Mouse (Mus musculus): ENCODE data around the gene Irf2bp2. TPM values are rescaled to one million over a fixed set of nuclear protein-coding genes. Genes with fewer than 3 reads are reported as not detected.

Irf2bp2 gene
- 10 to 100 TPM; 53.3 to 55.5 TPM for total RNA-seq (2021)
- long read RNA-seq, experiment 1, full-length matches to known transcripts = 65 of 81 reads
- long read RNA-seq, experiment 1, partial matches to known transcripts = 0 of 81 reads
- long read RNA-seq, experiment 1, other reads (novel, unspliced or antisense) = 16 of 81 reads
- long read RNA-seq, experiment 2, full-length matches to known transcripts = 53 of 67 reads
- long read RNA-seq, experiment 2, partial matches to known transcripts = 0 of 67 reads
- long read RNA-seq, experiment 2, other reads (novel, unspliced or antisense) = 14 of 67 reads

DNA sequence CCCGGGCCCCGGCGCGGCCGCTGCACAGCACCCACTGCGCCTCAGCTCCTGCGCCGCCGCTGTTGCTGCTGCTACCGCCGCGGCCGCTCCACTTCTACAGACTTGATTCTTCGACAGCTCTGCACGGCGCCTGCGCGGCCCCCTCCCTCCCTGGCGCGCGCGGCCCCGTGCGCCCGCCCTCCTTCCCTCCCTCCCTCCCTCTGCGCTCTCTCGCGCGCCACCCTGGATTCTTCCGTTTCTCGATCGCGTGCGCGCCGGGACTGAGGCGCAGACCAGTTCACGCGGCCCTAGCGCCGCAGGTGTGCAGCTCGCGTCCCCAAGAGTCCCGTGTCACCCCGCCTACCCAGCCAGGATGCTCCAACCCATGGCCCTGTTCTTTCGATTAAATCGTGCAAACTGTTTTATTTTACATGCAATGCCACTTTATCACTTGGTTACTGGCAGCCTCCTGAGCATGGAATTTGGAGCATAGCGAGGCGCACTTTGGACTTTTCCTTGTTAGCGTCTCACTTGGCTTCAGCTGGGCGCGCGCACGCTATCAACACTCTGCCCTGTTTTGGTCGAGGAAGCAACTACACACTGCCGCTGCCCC is at the start of gene Irf2bp2:
TSS of gene Irf2bp2 (minus strand) at position 98 of the 592 bp plus-strand sequence.
- DNase-seq = peak; percentile 87

DNA sequence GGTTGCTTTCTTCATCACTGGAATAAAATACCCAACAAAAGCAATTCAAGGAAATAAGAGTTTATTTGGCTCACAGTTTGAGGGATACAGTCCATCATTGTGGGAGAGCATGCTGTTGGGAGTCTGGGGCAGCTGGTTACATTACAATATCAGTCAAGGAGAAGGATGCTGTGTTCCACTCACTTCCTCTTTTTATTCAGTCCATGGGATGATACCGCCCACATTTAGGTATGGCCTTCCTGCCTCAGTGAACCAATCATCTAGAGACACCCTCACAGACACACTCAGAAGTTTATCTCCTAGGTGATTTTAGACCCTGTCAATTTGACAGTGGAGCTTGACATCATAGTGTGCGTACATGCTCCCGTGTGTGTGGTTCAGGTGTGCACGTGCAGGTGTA is 48.9 kb upstream of the Irf2bp2 start:
- DNase-seq = no peak

GRCm38 (mm10) chr8:126641568-126642295 is 47.9 kb upstream of the Irf2bp2 start:
- DNase-seq = no peak

GRCm38 (mm10) chr8:126639161-126639560 is 45.4 kb upstream of the Irf2bp2 start:
- DNase-seq = peak; percentile 25

DNA sequence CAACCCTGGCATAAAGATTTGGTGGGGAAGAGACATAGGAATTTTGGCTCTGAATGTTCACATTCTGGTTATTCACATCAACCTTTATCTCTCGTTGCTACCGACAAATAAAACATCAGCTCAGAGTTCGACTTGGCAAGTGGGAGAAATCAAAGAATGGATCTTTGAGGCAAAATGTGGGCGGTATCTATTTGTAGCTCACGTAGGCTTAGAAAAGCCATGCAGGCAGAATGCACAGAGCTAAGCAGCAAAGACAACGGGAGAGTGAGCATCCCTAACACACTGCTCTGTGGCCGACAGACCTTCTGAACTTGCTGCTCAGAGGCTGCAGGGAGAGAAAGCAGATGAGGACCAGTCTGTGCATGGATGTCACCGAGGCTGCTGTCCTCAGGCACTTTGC is 44.2 kb upstream of the Irf2bp2 start:
- DNase-seq = no peak

DNA sequence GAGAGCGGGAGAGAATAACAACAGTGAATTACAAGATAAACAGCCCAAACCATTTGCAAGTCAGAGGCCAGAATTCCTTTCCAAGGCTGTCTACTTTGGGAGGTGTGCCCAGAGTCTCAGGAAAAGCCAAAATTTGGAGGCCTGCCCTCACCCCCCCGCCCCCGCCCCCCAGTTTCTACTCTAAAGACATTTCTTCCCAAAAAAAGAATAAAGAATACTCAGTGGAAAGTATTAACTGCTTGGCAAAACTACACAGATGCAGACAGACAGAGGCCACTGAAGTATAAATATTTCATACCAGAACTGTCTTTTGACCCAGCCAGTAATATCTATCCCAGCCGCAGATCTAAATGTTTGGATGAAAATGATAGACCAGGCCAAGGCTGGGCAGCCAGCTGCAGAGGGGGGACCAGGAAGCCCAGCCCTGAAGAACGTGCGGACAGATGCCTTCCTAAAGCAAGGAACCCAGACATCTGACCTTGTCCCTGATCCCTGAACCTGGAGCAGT is 40.8 kb upstream of the Irf2bp2 start:
- DNase-seq = no peak

DNA sequence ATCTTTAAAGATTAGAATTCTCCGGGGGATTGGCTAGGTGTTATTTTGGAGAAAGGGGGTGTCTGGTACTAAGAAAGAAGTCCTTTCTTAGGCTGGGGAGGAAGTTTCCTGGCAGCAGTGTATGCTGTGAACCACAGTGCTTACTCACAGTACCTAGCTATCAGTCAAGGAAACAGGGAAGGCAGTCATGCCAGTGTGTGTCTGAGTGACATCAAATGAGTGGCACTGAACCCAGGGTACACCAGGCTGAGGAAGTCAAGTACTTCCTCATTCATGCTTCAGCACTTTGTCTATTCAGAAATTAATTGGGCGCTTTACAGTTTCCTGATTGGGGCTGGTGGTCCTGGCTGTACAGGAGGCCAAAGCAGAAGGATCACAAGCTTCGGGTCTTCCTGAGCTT is 34.8 kb upstream of the Irf2bp2 start:
- DNase-seq = no peak

GRCm38 (mm10) chr8:126626415-126626814 is 32.6 kb upstream of the Irf2bp2 start:
- no peak for DNase-seq

DNA sequence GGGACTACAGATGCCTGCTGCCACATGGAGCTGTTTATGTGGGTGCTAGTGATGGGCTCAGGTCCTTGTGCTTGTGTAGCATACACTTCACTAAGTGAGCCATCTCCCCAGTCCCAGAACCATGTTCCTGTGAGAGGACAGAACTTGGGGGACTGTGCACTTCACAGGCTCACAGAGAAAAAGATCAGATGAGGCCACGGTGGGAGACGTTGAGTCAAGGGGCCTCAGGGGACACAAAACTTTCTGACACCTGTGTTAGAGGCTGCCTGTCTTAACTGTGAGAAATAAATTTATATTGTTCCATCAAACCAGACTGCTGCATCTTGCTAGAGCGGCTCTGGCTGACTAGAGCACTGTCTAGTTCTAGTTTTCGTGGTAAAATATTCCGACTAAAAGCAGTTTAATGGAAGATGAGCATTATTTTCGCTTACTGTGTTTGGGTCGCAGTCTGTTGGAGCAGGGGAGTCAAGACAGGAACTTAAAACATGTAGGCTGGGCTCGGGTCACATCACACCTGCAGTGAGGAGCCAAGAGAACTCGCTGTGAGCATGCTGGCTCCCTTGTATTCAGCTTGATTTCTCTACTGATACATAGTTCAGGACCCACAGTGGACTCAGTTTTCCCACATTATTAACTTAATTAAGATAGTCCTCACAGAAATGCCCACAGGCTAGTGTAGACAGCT is 28.5 kb upstream of the Irf2bp2 start:
- no peak for DNase-seq

DNA sequence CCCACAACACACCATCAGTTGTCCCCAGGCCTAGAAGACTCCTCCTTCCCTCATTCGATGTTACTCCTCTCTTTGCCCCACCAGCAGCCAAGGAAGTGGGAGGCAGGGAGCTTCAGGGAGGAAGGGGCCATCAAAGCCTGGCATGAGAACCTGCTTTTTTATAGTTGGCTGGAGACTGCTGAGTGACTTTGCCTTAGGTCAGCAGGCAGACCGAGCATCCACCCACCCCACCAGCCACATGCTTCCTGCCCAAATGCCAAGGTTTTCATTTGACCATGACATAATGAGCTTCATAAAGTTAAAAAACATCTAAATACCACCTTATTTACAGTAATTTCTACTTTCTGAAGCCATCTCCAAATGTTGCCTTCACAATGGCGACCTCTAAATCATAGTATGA is 26.9 kb upstream of the Irf2bp2 start:
- DNase-seq = no peak

DNA sequence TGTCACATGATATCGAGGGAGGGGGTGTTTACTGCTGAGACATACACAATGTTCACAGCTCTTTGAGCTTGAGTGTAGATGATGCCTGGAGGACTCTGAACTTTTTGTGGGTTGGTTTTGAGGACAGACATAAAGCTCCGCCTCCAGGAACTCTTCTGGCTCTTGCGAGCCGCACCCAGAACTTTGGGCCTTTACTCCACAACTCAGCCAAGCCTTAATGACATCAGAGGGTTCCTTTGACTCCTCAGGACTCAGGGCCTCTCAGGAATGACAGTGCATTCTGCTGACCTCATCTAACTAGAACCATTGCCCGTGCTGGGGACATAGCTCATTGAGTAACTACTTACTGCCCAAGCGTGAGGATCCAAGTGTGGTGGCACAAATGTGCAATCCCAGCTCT is 25.7 kb upstream of the Irf2bp2 start:
- DNase-seq = no peak

DNA sequence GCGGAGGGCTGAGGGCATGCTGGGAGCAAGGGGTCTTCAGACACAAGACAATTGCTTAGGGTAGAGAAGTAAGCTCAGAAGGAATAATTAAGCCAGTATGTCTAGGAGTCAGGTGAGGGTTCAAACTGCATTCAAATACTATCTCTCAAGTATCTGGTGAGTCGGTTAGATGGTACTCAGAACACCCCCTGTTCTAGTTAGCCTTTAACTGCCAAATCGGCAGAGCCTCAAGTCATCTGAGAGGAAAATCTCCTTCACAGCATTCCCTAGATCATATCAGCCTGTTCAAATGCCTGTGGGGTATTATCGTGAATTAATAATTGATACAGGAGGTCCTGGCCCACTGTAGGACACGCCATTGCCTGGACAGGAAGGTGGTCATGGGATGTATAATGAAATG is 23.9 kb upstream of the Irf2bp2 start:
- no peak for DNase-seq

GRCm38 (mm10) chr8:126616736-126617135 is 22.9 kb upstream of the Irf2bp2 start:
- DNase-seq = no peak

- peak; percentile 21 for DNase-seq
Observed at GRCm38 (mm10) chr8:126615765-126616164, 22.0 kb upstream of the Irf2bp2 start.

- DNase-seq = no peak
Observed at GRCm38 (mm10) chr8:126614740-126615132, 20.9 kb upstream of the Irf2bp2 start.

DNA sequence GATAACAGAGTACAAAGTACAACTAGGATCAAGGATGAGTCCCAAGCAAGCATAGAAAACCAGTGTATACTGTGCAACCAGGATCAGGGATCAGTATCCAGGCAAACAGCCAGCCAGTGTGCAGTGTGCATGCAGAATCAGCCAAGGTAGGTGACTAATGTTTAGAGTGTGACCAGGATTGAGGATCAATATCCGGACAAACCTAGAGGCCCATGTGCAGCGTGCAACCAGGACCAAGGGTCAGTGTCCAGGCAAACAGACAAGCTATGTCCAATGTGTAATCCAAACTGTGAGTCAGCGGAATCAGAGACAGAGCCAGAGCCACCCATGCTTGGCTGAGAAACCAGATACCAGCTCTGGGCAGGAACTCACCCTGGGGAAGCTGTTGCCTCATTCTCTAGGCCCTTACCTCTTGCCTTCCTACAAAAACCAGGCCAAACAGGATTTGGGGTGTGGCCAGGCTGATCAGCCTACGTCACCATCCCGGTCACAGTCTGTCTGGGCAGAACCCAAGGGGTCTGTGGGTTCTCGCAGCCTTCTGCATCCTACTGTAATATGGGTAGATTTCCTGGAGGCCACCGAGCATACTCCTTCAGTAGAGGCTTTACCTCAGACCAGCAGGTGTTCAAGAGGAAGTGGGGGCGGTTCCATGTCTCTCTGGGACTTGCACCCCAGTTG is 20.4 kb upstream of the Irf2bp2 start:
- DNase-seq = peak; percentile 41

GRCm38 (mm10) chr8:126613143-126613542 is 19.4 kb upstream of the Irf2bp2 start:
- DNase-seq = no peak

- no peak for DNase-seq
Observed at GRCm38 (mm10) chr8:126612739-126613138, 19.0 kb upstream of the Irf2bp2 start.

GRCm38 (mm10) chr8:126610713-126611112 is 16.9 kb upstream of the Irf2bp2 start:
- no peak for DNase-seq

GRCm38 (mm10) chr8:126609556-126610263 is 15.9 kb upstream of the Irf2bp2 start:
- DNase-seq = no peak

GRCm38 (mm10) chr8:126603241-126603947 is 9.6 kb upstream of the Irf2bp2 start:
- DNase-seq = peak; percentile 64
